Comparison of ENCODE assay signal across 22 mouse cellular contexts in the genomic region with DNA sequence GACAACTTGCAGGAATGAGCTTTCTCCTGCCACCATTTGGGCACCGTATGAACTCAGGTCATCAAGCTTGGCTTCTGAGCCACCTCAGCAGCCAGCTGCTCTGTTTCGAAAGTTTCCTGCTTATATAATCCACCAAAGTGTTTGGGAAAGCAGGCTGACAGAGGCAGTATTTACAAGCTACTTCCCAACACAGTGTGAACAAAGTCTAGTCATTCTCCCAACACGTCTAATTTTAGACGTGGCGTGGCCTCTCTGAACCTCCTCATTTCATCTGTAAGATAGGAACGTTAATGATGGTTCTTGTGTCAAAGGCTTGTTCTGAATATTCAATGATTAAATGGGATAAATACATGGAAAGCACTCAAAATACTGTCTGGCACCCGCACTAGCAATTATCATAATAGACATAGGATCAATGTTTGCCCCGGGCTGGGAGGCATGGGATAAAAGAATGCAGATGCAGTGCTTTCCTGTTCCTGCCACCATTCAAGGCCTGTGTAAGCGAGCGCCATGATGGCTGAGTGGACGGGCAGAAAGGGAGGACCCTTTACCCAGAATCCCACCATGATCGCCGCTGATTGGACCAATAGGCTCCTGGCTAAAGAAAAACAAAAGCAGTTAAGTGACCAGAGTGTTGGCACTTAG. TPM values are rescaled to one million over a fixed set of nuclear protein-coding genes. Genes with fewer than 3 reads are reported as not detected.
DNase-seq lines count a peak whose midpoint lies in the region; ATAC-seq and TF ChIP-seq lines count a peak whose summit lies in the region.
"Had no signal": no experiment of that assay in that cellular context is flagged by ENCODE, and none has a peak within 500 bp of the region (broad histone marks: within the 10 kb centered on the region; RNA-seq: fewer than 3 reads in every experiment).

No protein-coding gene starts in this region.

- TF ChIP-seq POLR2A in brain, embryonic 14.5 days (IDR thresholded peaks at IDR 0.05; ENCODE audit: borderline replicate concordance, extremely low read depth, insufficient read depth, insufficient read length, poor library complexity, severe bottlenecking), result no peak

- WGBS in forebrain, embryonic 14.5 days, result 69% methylated on average over 13 of the region's 13 CpGs
- WGBS in forebrain, embryonic 15.5 days, result 62% methylated on average over 13 of the region's 13 CpGs
- 77% methylated on average over 13 of the region's 13 CpGs for WGBS in hindbrain, embryonic 12.5 days
- WGBS in hindbrain, embryonic 14.5 days, result 81% methylated on average over 13 of the region's 13 CpGs
- WGBS in midbrain, embryonic 14.5 days, result 66% methylated on average over 13 of the region's 13 CpGs
- WGBS in midbrain, embryonic 10.5 days, result 85% methylated on average over 13 of the region's 13 CpGs

- H3K4me3 ChIP-seq in forebrain, embryonic 14.5 days (ENCODE audit: low read depth, low read length), result no peak overlapping the region
- no peak overlapping the region for H3K4me3 ChIP-seq in forebrain, embryonic 15.5 days
- no peak overlapping the region for H3K4me3 ChIP-seq in hindbrain, embryonic 12.5 days
- no peak overlapping the region for H3K4me3 ChIP-seq in hindbrain, embryonic 14.5 days (replicated peaks; ENCODE audit: low read length)
- H3K4me3 ChIP-seq in midbrain, embryonic 14.5 days (replicated peaks; ENCODE audit: low read depth, low read length), result no peak overlapping the region
- no peak overlapping the region for H3K4me3 ChIP-seq in midbrain, embryonic 10.5 days
- H3K4me3 ChIP-seq: embryonic facial prominence, embryonic 10.5 days; heart, embryonic 12.5 days; hindbrain, embryonic 10.5 days; intestine, embryonic 15.5 days had no signal

- H3K36me3 ChIP-seq in forebrain, embryonic 14.5 days (ENCODE audit: control insufficient read depth, insufficient read depth, low read length), result 0 out of 2 replicates have a peak, but pooled peaks cover 2% of the 10 kb centered on the region
- 0 out of 2 replicates have a peak, but pooled peaks cover 9% of the 10 kb centered on the region for H3K36me3 ChIP-seq in forebrain, embryonic 15.5 days
- 0 out of 2 replicates have a peak, but pooled peaks cover 8% of the 10 kb centered on the region for H3K36me3 ChIP-seq in hindbrain, embryonic 12.5 days
- H3K36me3 ChIP-seq in hindbrain, embryonic 14.5 days (replicated peaks; ENCODE audit: control insufficient read depth, insufficient read depth), result peaks cover 33% of the 10 kb centered on the region
- H3K36me3 ChIP-seq in midbrain, embryonic 14.5 days (ENCODE audit: control insufficient read depth, insufficient read depth, low read length), result peaks cover 36% of the 10 kb centered on the region
- H3K36me3 ChIP-seq in midbrain, embryonic 10.5 days, result no peaks in the 10 kb centered on the region
- H3K36me3 ChIP-seq: embryonic facial prominence, embryonic 10.5 days; heart, embryonic 12.5 days; hindbrain, embryonic 10.5 days; intestine, embryonic 15.5 days had no signal

- H3K4me1 ChIP-seq in forebrain, embryonic 14.5 days (ENCODE audit: control insufficient read depth, insufficient read depth, low read length), result peaks cover 8% of the 10 kb centered on the region
- peaks cover 1% of the 10 kb centered on the region for H3K4me1 ChIP-seq in forebrain, embryonic 15.5 days
- peaks cover 14% of the 10 kb centered on the region for H3K4me1 ChIP-seq in hindbrain, embryonic 12.5 days
- peaks cover 13% of the 10 kb centered on the region; the same call in 1 of the 2 replicates for H3K4me1 ChIP-seq in hindbrain, embryonic 14.5 days (replicated peaks; ENCODE audit: control insufficient read depth, insufficient read depth, low read length)
- peaks cover 20% of the 10 kb centered on the region for H3K4me1 ChIP-seq in midbrain, embryonic 14.5 days (ENCODE audit: control insufficient read depth, insufficient read depth, low read length)
- peaks cover 16% of the 10 kb centered on the region for H3K4me1 ChIP-seq in midbrain, embryonic 10.5 days
- H3K4me1 ChIP-seq: intestine, embryonic 15.5 days had no signal

- TF ChIP-seq CTCF in brain, embryonic 14.5 days (IDR thresholded peaks at IDR 0.05; ENCODE audit: borderline replicate concordance, extremely low read depth, insufficient read depth, insufficient read length), result no peak

- no peak overlapping the region for H3K27ac ChIP-seq in forebrain, embryonic 14.5 days (ENCODE audit: low read depth, low read length)
- H3K27ac ChIP-seq in forebrain, embryonic 15.5 days (replicated peaks), result no peak overlapping the region
- no peak overlapping the region for H3K27ac ChIP-seq in hindbrain, embryonic 12.5 days
- H3K27ac ChIP-seq in hindbrain, embryonic 14.5 days, result no peak overlapping the region
- H3K27ac ChIP-seq in midbrain, embryonic 14.5 days (replicated peaks; ENCODE audit: low read depth, low read length), result peak overlapping the region; percentile 50; the same call in 1 of the 2 replicates
- no peak overlapping the region for H3K27ac ChIP-seq in midbrain, embryonic 10.5 days (replicated peaks)
- H3K27ac ChIP-seq: embryonic facial prominence, embryonic 10.5 days; hindbrain, embryonic 10.5 days; intestine, embryonic 15.5 days had no signal

- no peak overlapping the region for H3K9ac ChIP-seq in forebrain, embryonic 14.5 days (ENCODE audit: low read length)
- no peak overlapping the region for H3K9ac ChIP-seq in forebrain, embryonic 15.5 days (replicated peaks)
- peak overlapping the region; percentile 2; the same call in 1 of the 2 replicates for H3K9ac ChIP-seq in hindbrain, embryonic 12.5 days
- no peak overlapping the region for H3K9ac ChIP-seq in hindbrain, embryonic 14.5 days
- H3K9ac ChIP-seq in midbrain, embryonic 14.5 days (replicated peaks; ENCODE audit: low read length), result no peak overlapping the region
- H3K9ac ChIP-seq: heart, embryonic 12.5 days; intestine, embryonic 15.5 days had no signal

- H3K27me3 ChIP-seq in forebrain, embryonic 14.5 days (replicated peaks; ENCODE audit: control insufficient read depth, insufficient read depth, low read length), result peaks cover 7% of the 10 kb centered on the region; the same call in 1 of the 2 replicates
- H3K27me3 ChIP-seq in forebrain, embryonic 15.5 days, result peaks cover 4% of the 10 kb centered on the region; the same call in 1 of the 2 replicates
- no peaks in the 10 kb centered on the region for H3K27me3 ChIP-seq in hindbrain, embryonic 12.5 days
- H3K27me3 ChIP-seq in hindbrain, embryonic 14.5 days (ENCODE audit: control insufficient read depth, insufficient read depth, low read length), result no peaks in the 10 kb centered on the region
- H3K27me3 ChIP-seq in midbrain, embryonic 14.5 days (ENCODE audit: control insufficient read depth, insufficient read depth, low read length), result no peaks in the 10 kb centered on the region
- H3K27me3 ChIP-seq in midbrain, embryonic 10.5 days (ENCODE audit: low read depth, poor library complexity, severe bottlenecking), result peaks cover 20% of the 10 kb centered on the region

- H3K9me3 ChIP-seq in forebrain, embryonic 14.5 days (replicated peaks; ENCODE audit: control insufficient read depth, low read length), result no peaks in the 10 kb centered on the region; the same call in 1 of the 2 replicates
- H3K9me3 ChIP-seq in forebrain, embryonic 15.5 days, result no peaks in the 10 kb centered on the region
- H3K9me3 ChIP-seq in hindbrain, embryonic 12.5 days (replicated peaks), result no peaks in the 10 kb centered on the region
- H3K9me3 ChIP-seq in hindbrain, embryonic 14.5 days (ENCODE audit: control insufficient read depth, low read length), result no peaks in the 10 kb centered on the region
- 0 out of 2 replicates have a peak, but pooled peaks cover 3% of the 10 kb centered on the region for H3K9me3 ChIP-seq in midbrain, embryonic 14.5 days (ENCODE audit: control insufficient read depth, low read length)
- peaks cover 4% of the 10 kb centered on the region; the same call in 1 of the 2 replicates for H3K9me3 ChIP-seq in midbrain, embryonic 10.5 days (replicated peaks)

- no peak for ATAC-seq in forebrain, embryonic 14.5 days
- no peak for ATAC-seq in forebrain, embryonic 15.5 days (replicated peaks)
- ATAC-seq in hindbrain, embryonic 12.5 days (ENCODE audit: low FRiP score), result no peak
- no peak for ATAC-seq in hindbrain, embryonic 14.5 days (ENCODE audit: low FRiP score)
- ATAC-seq in midbrain, embryonic 14.5 days (ENCODE audit: low FRiP score, low TSS enrichment), result no peak
- ATAC-seq: intestine, embryonic 15.5 days had no signal

- no peak overlapping the region for H3K4me2 ChIP-seq in forebrain, embryonic 14.5 days (ENCODE audit: low read length)
- H3K4me2 ChIP-seq in forebrain, embryonic 15.5 days (replicated peaks), result no peak overlapping the region
- no peak overlapping the region for H3K4me2 ChIP-seq in hindbrain, embryonic 12.5 days (replicated peaks)
- H3K4me2 ChIP-seq in hindbrain, embryonic 14.5 days (replicated peaks), result no peak overlapping the region
- H3K4me2 ChIP-seq in midbrain, embryonic 14.5 days (ENCODE audit: low read length), result no peak overlapping the region
- H3K4me2 ChIP-seq: heart, embryonic 12.5 days; intestine, embryonic 15.5 days had no signal

- DNase-seq in forebrain, embryonic 14.5 days (ENCODE audit: low spot score), result peak; percentile 28
- no peak for DNase-seq in hindbrain, embryonic 14.5 days (ENCODE audit: low spot score)
- no peak for DNase-seq in midbrain, embryonic 14.5 days
- no peak for DNase-seq in midbrain, embryonic 10.5 days (ENCODE audit: low spot score)
- DNase-seq in brain, embryonic 14.5 days (ENCODE audit: low read depth), result peak; percentile 58
- no peak for DNase-seq in gastrocnemius, postnatal 4 days (ENCODE audit: low spot score in 2 of 2)
- DNase-seq: adrenal gland, postnatal 14 days; B cell, adult 2 months; cerebellum, adult 2 months; cerebellum, postnatal 10 days; gastrocnemius, postnatal 14 days had no signal

RNA-seq across cellular contexts. Expression of a gene that starts 39.1 kb away (rescaled TPM):
- polyA plus RNA-seq in forebrain, embryonic 14.5 days (2014; fragmentation: Nextera tagmentation; extraction: Ambion mirVana), result 23.6 and 31.1 TPM in 2 replicates
- polyA plus RNA-seq in forebrain, embryonic 15.5 days (2015; fragmentation: Nextera tagmentation; extraction: Ambion mirVana), result 56.0 and 61.2 TPM in 2 replicates
- 63.6 and 63.8 TPM in 2 replicates for polyA plus RNA-seq in hindbrain, embryonic 12.5 days (2016; fragmentation: Nextera tagmentation; extraction: Ambion mirVana)
- 49.3 and 51.3 TPM in 2 replicates for polyA plus RNA-seq in hindbrain, embryonic 14.5 days (2014; fragmentation: Nextera tagmentation; extraction: Ambion mirVana)
- polyA plus RNA-seq in midbrain, embryonic 14.5 days (2014; fragmentation: Nextera tagmentation; extraction: Ambion mirVana), result 59.8 and 66.2 TPM in 2 replicates
- 14.0 and 26.1 TPM in 2 replicates for polyA plus RNA-seq in midbrain, embryonic 10.5 days (2016; fragmentation: Nextera tagmentation; extraction: Ambion mirVana)
- polyA plus RNA-seq in brain, embryonic 14.5 days (2012; rRNA removed), result 57.1 and 82.6 TPM in 2 replicates
- total RNA-seq in gastrocnemius, postnatal 4 days (2021), result under 1 TPM; 0.08 to 0.12 TPM
- total RNA-seq: gastrocnemius, adult 18-20 months; gastrocnemius, postnatal 14 days; granulocyte monocyte progenitor cell, adult 5-6 weeks; heart, adult 8-10 months; heart, postnatal 25 days; MEL had no signal

RNA-seq across cellular contexts. Expression of a gene that starts 41.9 kb away (rescaled TPM):
- 6.6 and 8.1 TPM in 2 replicates for polyA plus RNA-seq in forebrain, embryonic 14.5 days (2014; fragmentation: Nextera tagmentation; extraction: Ambion mirVana)
- 6.2 and 6.5 TPM in 2 replicates for polyA plus RNA-seq in forebrain, embryonic 15.5 days (2015; fragmentation: Nextera tagmentation; extraction: Ambion mirVana)
- polyA plus RNA-seq in hindbrain, embryonic 12.5 days (2016; fragmentation: Nextera tagmentation; extraction: Ambion mirVana), result 23.9 and 34.1 TPM in 2 replicates
- 10.3 and 10.6 TPM in 2 replicates for polyA plus RNA-seq in hindbrain, embryonic 14.5 days (2014; fragmentation: Nextera tagmentation; extraction: Ambion mirVana)
- 5.5 and 6.4 TPM in 2 replicates for polyA plus RNA-seq in midbrain, embryonic 14.5 days (2014; fragmentation: Nextera tagmentation; extraction: Ambion mirVana)
- polyA plus RNA-seq in midbrain, embryonic 10.5 days (2016; fragmentation: Nextera tagmentation; extraction: Ambion mirVana), result 7.8 and 8.5 TPM in 2 replicates
- 17.2 and 27.4 TPM in 2 replicates for polyA plus RNA-seq in brain, embryonic 14.5 days (2012; rRNA removed)
- 100 to 1,000 TPM; 499 to 513 TPM for total RNA-seq in gastrocnemius, postnatal 4 days (2021)
- total RNA-seq: granulocyte monocyte progenitor cell, adult 5-6 weeks; MEL had no signal

Comparison
In these comparisons a context has a peak if more than half of its experiments do, and no peak if none do; other contexts are left out.
1. DNase-seq: peak in forebrain, embryonic 14.5 days (single experiment) and brain, embryonic 14.5 days (single experiment); none in hindbrain, embryonic 14.5 days (single experiment), midbrain, embryonic 14.5 days (single experiment), midbrain, embryonic 10.5 days (single experiment) and gastrocnemius, postnatal 4 days (0 of 2).